Mouse (Mus musculus) layer of hippocampus, adult 18-20 months (tissue): ENCODE data around the gene Gucy2g. TPM values are rescaled to one million over a fixed set of nuclear protein-coding genes. Genes with fewer than 3 reads are reported as not detected.

ENCODE experiments used
- DNase-seq, 2 experiments: peaks; one replicate each; pipeline ENCODE4 v3.0.0; 2022; ENCODE audit warnings: low spot score in 2 of 2
- total RNA-seq, 2 experiments: library from RNA; stranded (reverse); gene quantifications; 2 replicates each; pipeline ENCODE4 v1.2.3; 2021

Gucy2g gene
- total RNA-seq, 2 experiments from 2014 or later, result 0.89 to 0.99 TPM

- no peak for DNase-seq
Measured at GRCm38 (mm10) chr19:55247991-55248520, 7.0 kb upstream of the Gucy2g start.

DNA sequence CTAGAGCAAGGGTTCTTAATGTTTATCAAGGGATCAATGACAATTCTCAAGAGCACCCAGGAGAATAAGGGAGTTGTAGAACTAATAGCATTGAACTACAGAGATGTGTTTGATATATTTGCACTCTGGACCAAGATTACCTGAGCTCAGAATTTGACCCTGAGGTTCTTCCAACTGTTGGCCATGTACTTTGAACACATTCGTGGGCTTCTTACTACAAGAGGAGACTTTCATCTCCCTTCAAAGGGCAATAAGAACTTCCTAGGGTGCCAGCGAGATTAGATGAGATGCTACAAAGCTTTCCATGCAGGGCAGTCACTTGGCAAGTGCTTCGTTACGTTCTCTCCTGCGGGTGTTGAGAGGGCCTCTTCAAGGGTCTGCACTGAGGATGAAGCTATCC is 6.5 kb upstream of the Gucy2g start:
- no peak for DNase-seq

GRCm38 (mm10) chr19:55244791-55245231 is 3.8 kb upstream of the Gucy2g start:
- peak; percentile 26 to 63 for DNase-seq

GRCm38 (mm10) chr19:55239766-55240426 is 1.1 kb downstream of the Gucy2g start:
- DNase-seq, result peak in 1 of 2 experiments; percentile 27

GRCm38 (mm10) chr19:55236564-55236963 is 4.5 kb downstream of the Gucy2g start:
- no peak for DNase-seq

GRCm38 (mm10) chr19:55236026-55236425 is 5.0 kb downstream of the Gucy2g start:
- no peak for DNase-seq

GRCm38 (mm10) chr19:55232136-55232535 is 8.9 kb downstream of the Gucy2g start:
- no peak for DNase-seq

- no peak for DNase-seq
Measured at GRCm38 (mm10) chr19:55231081-55231480, 10.0 kb downstream of the Gucy2g start.

- no peak for DNase-seq
Measured at GRCm38 (mm10) chr19:55227135-55227534, 13.9 kb downstream of the Gucy2g start.

GRCm38 (mm10) chr19:55226621-55227020 is 14.4 kb downstream of the Gucy2g start:
- DNase-seq, result no peak

- DNase-seq, result no peak
Measured at GRCm38 (mm10) chr19:55222268-55222667, 18.8 kb downstream of the Gucy2g start.

- peak in 1 of 2 experiments; percentile 45 for DNase-seq
Measured at GRCm38 (mm10) chr19:55221208-55221607, 19.8 kb downstream of the Gucy2g start.

GRCm38 (mm10) chr19:55219359-55219758 is 21.7 kb downstream of the Gucy2g start:
- peak in 1 of 2 experiments; percentile 35 for DNase-seq

GRCm38 (mm10) chr19:55218741-55219221 is 22.3 kb downstream of the Gucy2g start:
- DNase-seq, result no peak

- DNase-seq, result peak; percentile 68 to 94
Measured at GRCm38 (mm10) chr19:55218192-55218739, 22.8 kb downstream of the Gucy2g start.

GRCm38 (mm10) chr19:55217365-55217764 is 23.7 kb downstream of the Gucy2g start:
- DNase-seq, result peak; percentile 59 to 84

DNA sequence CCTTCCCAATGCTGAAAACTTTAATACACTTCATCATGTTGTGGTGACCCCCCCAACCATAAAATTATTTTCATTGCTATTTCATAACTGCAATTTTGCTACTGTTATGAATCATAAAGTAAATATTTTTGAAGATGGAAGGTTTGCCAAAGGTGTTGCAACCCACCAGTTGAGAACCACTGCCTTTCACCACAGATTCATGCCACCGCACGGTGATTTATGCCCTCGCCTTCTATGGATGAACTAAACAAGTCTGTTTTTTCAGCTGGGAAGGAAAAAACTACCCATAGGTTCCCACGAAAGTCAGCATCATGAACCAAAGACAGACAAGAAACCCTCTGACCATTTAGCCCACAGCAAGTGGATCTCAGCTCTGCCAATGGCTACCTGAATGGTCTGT is 24.2 kb downstream of the Gucy2g start:
- DNase-seq, result no peak

DNA sequence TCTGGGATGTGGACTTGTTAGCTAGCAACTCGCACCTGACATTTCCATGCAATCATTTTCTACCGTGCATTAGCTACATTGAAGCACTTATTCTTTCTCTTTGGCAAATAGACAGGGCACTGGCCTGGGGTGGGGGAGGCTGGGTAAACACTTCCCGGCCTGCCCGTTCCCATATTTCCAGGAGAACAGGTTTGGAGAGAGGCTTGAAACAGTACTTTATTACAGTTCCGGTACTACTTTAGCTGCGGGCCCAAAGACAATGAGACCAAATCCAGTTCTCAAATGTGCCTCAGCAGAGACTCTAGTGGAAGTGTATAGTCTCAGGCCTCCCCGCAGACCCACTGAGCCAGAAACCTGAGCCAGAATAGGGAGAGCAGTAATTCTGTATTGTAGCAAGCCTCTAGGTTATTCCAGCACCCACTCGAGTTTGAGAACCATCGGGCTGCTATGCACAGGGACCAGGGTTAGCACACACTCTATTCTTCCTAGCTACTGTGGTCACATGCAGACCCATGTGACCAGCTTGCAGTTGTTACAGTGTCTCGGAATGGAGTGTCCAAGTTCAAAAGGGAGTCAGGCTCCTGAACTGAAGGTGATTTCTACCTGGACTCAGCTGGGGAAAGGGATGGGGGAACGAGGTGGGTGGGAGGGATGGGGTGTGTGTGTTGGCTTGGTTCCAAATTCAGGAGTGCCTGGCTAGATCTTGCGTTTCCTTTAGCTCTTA is 27.3 kb downstream of the Gucy2g start:
- no peak for DNase-seq

DNA sequence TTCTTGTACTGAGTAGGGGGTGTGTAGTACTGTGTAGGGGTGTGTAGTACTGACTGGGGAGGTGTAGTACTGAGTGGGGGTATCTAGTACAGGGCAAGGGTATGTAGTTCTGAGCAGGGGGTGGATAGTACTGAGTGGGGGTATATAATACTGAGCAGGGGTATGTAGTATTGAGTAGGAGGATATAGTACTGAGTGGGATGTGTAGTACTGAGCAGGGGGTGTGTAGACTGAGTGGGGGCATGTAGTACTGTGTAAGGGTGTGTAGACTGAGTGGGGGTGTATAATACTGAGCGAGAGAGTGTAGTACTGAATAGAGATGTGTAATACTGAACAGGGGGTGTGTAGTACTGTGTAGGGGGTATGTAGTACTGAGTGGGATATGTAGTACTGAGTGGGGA is 29.3 kb downstream of the Gucy2g start:
- DNase-seq, result no peak

- DNase-seq, result no peak
Measured at GRCm38 (mm10) chr19:55209084-55209483, 32.0 kb downstream of the Gucy2g start.

DNA sequence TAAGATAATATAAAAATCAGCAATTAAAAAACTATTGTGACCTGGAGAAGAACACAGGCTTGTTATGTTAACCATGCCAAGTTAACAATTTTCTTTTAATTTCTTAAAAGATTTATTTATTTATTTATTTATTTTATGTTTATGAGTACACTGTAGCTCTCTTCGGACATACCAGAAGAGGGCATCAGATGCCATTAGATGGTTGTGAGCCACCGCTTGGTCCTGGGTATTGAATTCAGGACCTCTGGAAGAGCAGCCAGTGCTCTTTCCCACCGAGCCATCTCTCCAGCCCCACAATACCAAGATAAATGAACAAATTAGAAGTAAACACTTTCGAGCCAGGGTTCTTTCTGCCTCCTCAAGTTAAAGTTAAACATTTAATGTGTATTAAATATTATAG is 32.4 kb downstream of the Gucy2g start:
- no peak for DNase-seq
